Mouse (Mus musculus) layer of hippocampus, postnatal 14 days (tissue): ENCODE measurements at regions not wholly inside any gene's neighbourhood (a gene's known extent, or its start where the extent isn't known, plus 50 kb on each side); places are given as distances from the start of the nearest gene placed in this dataset.

Experiments used
- DNase-seq, 2 experiments: peaks; one replicate each; pipeline ENCODE4 v3.0.0; 2021 to 2022; ENCODE audit warnings: low spot score in 2 of 2, mixed read lengths in 1 of 2

GRCm38 (mm10) chr4:149844971-149845370 is 70.9 kb upstream of the Slc25a33 start:
- DNase-seq, result no peak

- no peak for DNase-seq
Measured at GRCm38 (mm10) chr4:149843736-149844135, 69.7 kb upstream of the Slc25a33 start.

- no peak for DNase-seq
Measured at GRCm38 (mm10) chr4:149842906-149843305, 68.8 kb upstream of the Slc25a33 start.

GRCm38 (mm10) chr4:149841856-149842255 is 67.8 kb upstream of the Slc25a33 start:
- peak in 1 of 2 experiments; percentile 42 for DNase-seq

GRCm38 (mm10) chr4:149840511-149841292 is 66.6 kb upstream of the Slc25a33 start:
- DNase-seq, result peak; percentile 60 to 74

- DNase-seq, result no peak
Measured at GRCm38 (mm10) chr4:149838682-149839081, 64.6 kb upstream of the Slc25a33 start.

- peak in 1 of 2 experiments; percentile 54 for DNase-seq
Measured at GRCm38 (mm10) chr4:149834646-149835156, 60.6 kb upstream of the Slc25a33 start.

GRCm38 (mm10) chr4:149832446-149833101 is 58.5 kb upstream of the Slc25a33 start:
- DNase-seq, result no peak

GRCm38 (mm10) chr4:149830551-149831192 is 56.6 kb upstream of the Slc25a33 start:
- no peak for DNase-seq

- no peak for DNase-seq
Measured at GRCm38 (mm10) chr4:149829964-149830363, 55.9 kb upstream of the Slc25a33 start.

GRCm38 (mm10) chr4:149827784-149828183 is 53.7 kb upstream of the Slc25a33 start:
- DNase-seq, result no peak
